Comparison of ENCODE assay signal across 24 mouse cellular contexts in the genomic region with DNA sequence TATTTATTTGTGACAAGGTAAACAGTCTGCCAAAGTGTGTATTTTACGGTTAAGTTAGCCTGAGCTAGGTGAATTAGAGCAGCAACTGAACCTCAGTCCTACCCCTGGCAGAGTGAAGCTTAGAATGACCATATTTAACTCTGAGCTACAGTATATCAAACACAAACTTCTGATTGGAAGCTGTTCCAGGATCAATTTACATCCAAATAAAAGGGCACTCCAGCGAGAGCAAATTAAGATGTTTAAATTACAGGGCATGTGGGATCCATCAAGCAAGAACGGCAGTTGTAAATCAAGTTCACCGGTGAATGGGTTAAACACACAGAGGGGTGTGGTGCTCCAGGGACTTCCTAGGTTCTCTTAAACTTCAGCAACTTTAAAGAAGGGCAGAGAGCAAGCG. TPM values are rescaled to one million over a fixed set of nuclear protein-coding genes. Genes with fewer than 3 reads are reported as not detected.
A peak's percentile ranks its signal among the peaks of the same experiment; 100 is the strongest.
DNase-seq lines count a peak whose midpoint lies in the region; ATAC-seq and TF ChIP-seq lines count a peak whose summit lies in the region.
"Had no signal": no experiment of that assay in that cellular context is flagged by ENCODE, and none has a peak within 500 bp of the region (broad histone marks: within the 10 kb centered on the region; RNA-seq: fewer than 3 reads in every experiment).

No protein-coding gene starts in this region.

- no peaks in the 10 kb centered on the region for H3K36me3 ChIP-seq in kidney, embryonic 14.5 days (ENCODE audit: control insufficient read depth, insufficient read depth, low read length)
- H3K36me3 ChIP-seq in embryonic facial prominence, embryonic 15.5 days, result no peaks in the 10 kb centered on the region
- no peaks in the 10 kb centered on the region for H3K36me3 ChIP-seq in limb, embryonic 14.5 days (ENCODE audit: control insufficient read depth, insufficient read depth, low read length)
- no peaks in the 10 kb centered on the region for H3K36me3 ChIP-seq in intestine, embryonic 15.5 days
- H3K36me3 ChIP-seq: midbrain, embryonic 12.5 days had no signal

- WGBS in kidney, embryonic 14.5 days, result 6% methylated on average over 5 of the region's 5 CpGs
- 17% methylated on average over 5 of the region's 5 CpGs for WGBS in embryonic facial prominence, embryonic 15.5 days
- WGBS in limb, embryonic 14.5 days, result 6% methylated on average over 5 of the region's 5 CpGs
- WGBS in intestine, embryonic 15.5 days, result 10% methylated on average over 5 of the region's 5 CpGs

- intact Hi-C loops in left cerebral cortex, adult 2 months (cut with DNase I), result no loop called here

- no peak overlapping the region for H3K9ac ChIP-seq in kidney, embryonic 14.5 days (ENCODE audit: low read depth, low read length)
- no peak overlapping the region for H3K9ac ChIP-seq in embryonic facial prominence, embryonic 15.5 days
- no peak overlapping the region for H3K9ac ChIP-seq in limb, embryonic 14.5 days (ENCODE audit: low read depth, low read length, severe bottlenecking)
- H3K9ac ChIP-seq in intestine, embryonic 15.5 days, result no peak overlapping the region
- H3K9ac ChIP-seq: forebrain, embryonic 13.5 days; midbrain, embryonic 12.5 days had no signal

- H3K4me2 ChIP-seq in kidney, embryonic 14.5 days (replicated peaks; ENCODE audit: low read depth, low read length), result no peak overlapping the region
- peak overlapping the region; percentile 25; the same call in 1 of the 2 replicates for H3K4me2 ChIP-seq in embryonic facial prominence, embryonic 15.5 days (replicated peaks)
- peak overlapping the region; percentile 14 for H3K4me2 ChIP-seq in limb, embryonic 14.5 days (replicated peaks; ENCODE audit: low read depth, low read length, severe bottlenecking)
- no peak overlapping the region for H3K4me2 ChIP-seq in intestine, embryonic 15.5 days (replicated peaks)
- H3K4me2 ChIP-seq: forebrain, embryonic 13.5 days; midbrain, embryonic 12.5 days had no signal

- no peak for DNase-seq in kidney, adult 11 months
- peak; percentile 70 for DNase-seq in embryo, embryonic 11 days
- DNase-seq in limb, embryonic 14.5 days (ENCODE audit: low spot score), result peak; percentile 26
- DNase-seq in heart, adult 11 months, result no peak
- no peak for DNase-seq in left cerebral cortex, adult 2 months (ENCODE audit: extremely low spot score in 1 of 2, low spot score in 2 of 2)
- DNase-seq: adrenal gland, postnatal 25 days; cerebellum, adult 11-12 months; cerebellum, postnatal 25 days; gastrocnemius, postnatal 25 days; kidney, adult 9 months; layer of hippocampus, postnatal 36 days; left cerebral cortex, postnatal 4 days; right cerebral cortex, postnatal 14 days had no signal

- no peak for TF ChIP-seq CTCF in left cerebral cortex, adult 2 months (IDR thresholded peaks at IDR 0.05)

- peaks cover 8% of the 10 kb centered on the region for H3K4me1 ChIP-seq in kidney, embryonic 14.5 days (ENCODE audit: control insufficient read depth, insufficient read depth, low read length)
- H3K4me1 ChIP-seq in embryonic facial prominence, embryonic 15.5 days, result peaks cover 14% of the 10 kb centered on the region
- peaks cover 18% of the 10 kb centered on the region for H3K4me1 ChIP-seq in limb, embryonic 14.5 days (ENCODE audit: control insufficient read depth, insufficient read depth, low read length)
- no peaks in the 10 kb centered on the region for H3K4me1 ChIP-seq in intestine, embryonic 15.5 days (replicated peaks)
- H3K4me1 ChIP-seq: forebrain, embryonic 13.5 days; midbrain, embryonic 12.5 days had no signal

- no peaks in the 10 kb centered on the region for H3K9me3 ChIP-seq in kidney, embryonic 14.5 days (ENCODE audit: control insufficient read depth, low read length)
- H3K9me3 ChIP-seq in embryonic facial prominence, embryonic 15.5 days (replicated peaks), result no peaks in the 10 kb centered on the region
- H3K9me3 ChIP-seq in limb, embryonic 14.5 days (ENCODE audit: control insufficient read depth, low read length), result no peaks in the 10 kb centered on the region
- no peaks in the 10 kb centered on the region for H3K9me3 ChIP-seq in intestine, embryonic 15.5 days
- H3K9me3 ChIP-seq: forebrain, embryonic 13.5 days; midbrain, embryonic 12.5 days had no signal

- TF ChIP-seq POLR2A in limb, embryonic 14.5 days (IDR thresholded peaks at IDR 0.05; ENCODE audit: borderline replicate concordance, extremely low read depth, insufficient read depth, insufficient read length), result no peak

- peak; percentile 72 for ATAC-seq in kidney, embryonic 14.5 days (ENCODE audit: low FRiP score, low TSS enrichment)
- ATAC-seq in embryonic facial prominence, embryonic 15.5 days (ENCODE audit: insufficient number of reproducible peaks, low FRiP score, low TSS enrichment, low read depth), result no peak
- 0 out of 2 replicates have a peak, but pooled peaks have one; percentile 26 for ATAC-seq in limb, embryonic 14.5 days (ENCODE audit: low FRiP score, low read depth)
- no peak for ATAC-seq in intestine, embryonic 15.5 days
- ATAC-seq: CD4-positive, CD25-positive, alpha-beta regulatory T cell, adult 4 months; forebrain, embryonic 13.5 days; hindbrain, embryonic 16.5 days; lung, postnatal 0 days; Patski had no signal

- no peak overlapping the region for H3K4me3 ChIP-seq in kidney, embryonic 14.5 days (ENCODE audit: low read length)
- H3K4me3 ChIP-seq in embryonic facial prominence, embryonic 15.5 days (replicated peaks), result no peak overlapping the region
- no peak overlapping the region for H3K4me3 ChIP-seq in limb, embryonic 14.5 days (replicated peaks; ENCODE audit: low read length)
- H3K4me3 ChIP-seq in intestine, embryonic 15.5 days (replicated peaks), result no peak overlapping the region
- no peak overlapping the region for H3K4me3 ChIP-seq in left cerebral cortex, adult 2 months
- H3K4me3 ChIP-seq: forebrain, embryonic 13.5 days; midbrain, embryonic 12.5 days had no signal

- H3K27ac ChIP-seq in kidney, embryonic 14.5 days (ENCODE audit: low read depth, low read length), result no peak overlapping the region
- H3K27ac ChIP-seq in embryonic facial prominence, embryonic 15.5 days (replicated peaks), result 0 out of 2 replicates have a peak overlapping the region, but pooled peaks have one; percentile 0
- H3K27ac ChIP-seq in limb, embryonic 14.5 days (replicated peaks; ENCODE audit: low read depth, low read length), result no peak overlapping the region
- H3K27ac ChIP-seq in intestine, embryonic 15.5 days, result no peak overlapping the region
- H3K27ac ChIP-seq in left cerebral cortex, adult 2 months, result no peak overlapping the region
- H3K27ac ChIP-seq: forebrain, embryonic 13.5 days; midbrain, embryonic 12.5 days had no signal

- H3K27me3 ChIP-seq in kidney, embryonic 14.5 days (ENCODE audit: control insufficient read depth, insufficient read depth, low read length), result no peaks in the 10 kb centered on the region
- no peaks in the 10 kb centered on the region for H3K27me3 ChIP-seq in embryonic facial prominence, embryonic 15.5 days
- H3K27me3 ChIP-seq in limb, embryonic 14.5 days (ENCODE audit: control insufficient read depth, insufficient read depth, low read length), result peaks cover 7% of the 10 kb centered on the region; the same call in 1 of the 2 replicates
- no peaks in the 10 kb centered on the region for H3K27me3 ChIP-seq in intestine, embryonic 15.5 days (replicated peaks)

RNA-seq across cellular contexts. Expression of a gene that starts 42.7 kb away (rescaled TPM):
- polyA plus RNA-seq in kidney, embryonic 14.5 days (2014; fragmentation: Nextera tagmentation; extraction: Ambion mirVana), result 11.4 and 21.9 TPM in 2 replicates
- 16.9 and 20.4 TPM in 2 replicates for polyA plus RNA-seq in embryonic facial prominence, embryonic 15.5 days (2015; fragmentation: Nextera tagmentation; extraction: Ambion mirVana)
- 13.9 and 17.2 TPM in 2 replicates for polyA plus RNA-seq in limb, embryonic 14.5 days (2012; rRNA removed)
- 10.5 and 10.8 TPM in 2 replicates for polyA plus RNA-seq in limb, embryonic 14.5 days (2014; fragmentation: Nextera tagmentation; extraction: Ambion mirVana)
- 2.1 and 2.5 TPM in 2 replicates for polyA plus RNA-seq in intestine, embryonic 15.5 days (2015; fragmentation: Nextera tagmentation; extraction: Ambion mirVana)
- 10 to 100 TPM; 28.3 to 29.8 TPM for total RNA-seq in left cerebral cortex, adult 2 months (2021)
- total RNA-seq: hematopoietic stem cell, adult 5-6 weeks; monocyte, adult 5-6 weeks had no signal
- polyA plus RNA-seq: CD4-positive, CD25-positive, alpha-beta regulatory T cell, adult 4 months had no signal

Comparison
In these comparisons a context has a peak if more than half of its experiments do, and no peak if none do; other contexts are left out.
1. ATAC-seq: peak in kidney, embryonic 14.5 days (single experiment) and limb, embryonic 14.5 days (single experiment); none in embryonic facial prominence, embryonic 15.5 days (single experiment) and intestine, embryonic 15.5 days (single experiment).
2. H3K4me2 ChIP-seq: peak in embryonic facial prominence, embryonic 15.5 days (single experiment) and limb, embryonic 14.5 days (single experiment); none in kidney, embryonic 14.5 days (single experiment) and intestine, embryonic 15.5 days (single experiment).
3. DNase-seq: peak in embryo, embryonic 11 days (single experiment) and limb, embryonic 14.5 days (single experiment); none in kidney, adult 11 months (single experiment), heart, adult 11 months (single experiment) and left cerebral cortex, adult 2 months (0 of 2).